Mouse (Mus musculus): ENCODE data around the gene Sipa1l1. TPM values are rescaled to one million over a fixed set of nuclear protein-coding genes. Genes with fewer than 3 reads are reported as not detected.

The Sipa1l1 gene
- polyA plus RNA-seq, 1 experiment from 2014 or later: 4.3 TPM

DNA sequence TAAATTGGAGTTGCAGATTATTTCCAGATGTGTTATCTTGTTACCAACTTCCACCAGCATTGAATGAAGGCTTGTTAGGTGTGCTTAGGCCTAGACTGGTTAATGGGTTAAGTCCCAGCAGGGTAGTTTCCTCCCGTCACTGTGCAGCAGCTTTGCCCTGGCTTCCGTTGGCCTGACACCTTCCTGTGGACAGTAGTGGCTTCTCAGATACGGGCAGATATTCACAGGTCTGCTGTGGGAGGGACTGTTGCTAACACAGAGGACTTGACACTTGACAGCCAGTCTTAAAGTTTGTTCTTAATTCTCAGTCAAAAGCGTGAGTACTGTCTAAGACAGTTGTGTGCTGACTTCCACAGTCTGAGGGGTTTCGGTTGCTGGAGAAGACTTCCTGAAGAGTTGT, 45.8 kb downstream of the Sipa1l1 start:
- Histone ChIP-seq H3K27ac (no peak overlapping the region), H3K4me2 (no peak overlapping the region), H3K36me3 (peaks cover 5% of the 10 kb centered on the region; the same call in 1 of the 2 replicates), H3K27me3 (no peaks in the 10 kb centered on the region), H3K4me3 (replicated peaks) (no peak overlapping the region), H3K9ac (no peak overlapping the region), H3K9me3 (replicated peaks) (no peaks in the 10 kb centered on the region), H3K4me1 (replicated peaks) (peaks cover 15% of the 10 kb centered on the region)
- no peak for ATAC-seq (ENCODE audit: low read depth)
- DNase-seq: no peak
- WGBS (ENCODE audit: insufficient replicate concordance): 28% methylated on average over 5 of the region's 5 CpGs

DNA sequence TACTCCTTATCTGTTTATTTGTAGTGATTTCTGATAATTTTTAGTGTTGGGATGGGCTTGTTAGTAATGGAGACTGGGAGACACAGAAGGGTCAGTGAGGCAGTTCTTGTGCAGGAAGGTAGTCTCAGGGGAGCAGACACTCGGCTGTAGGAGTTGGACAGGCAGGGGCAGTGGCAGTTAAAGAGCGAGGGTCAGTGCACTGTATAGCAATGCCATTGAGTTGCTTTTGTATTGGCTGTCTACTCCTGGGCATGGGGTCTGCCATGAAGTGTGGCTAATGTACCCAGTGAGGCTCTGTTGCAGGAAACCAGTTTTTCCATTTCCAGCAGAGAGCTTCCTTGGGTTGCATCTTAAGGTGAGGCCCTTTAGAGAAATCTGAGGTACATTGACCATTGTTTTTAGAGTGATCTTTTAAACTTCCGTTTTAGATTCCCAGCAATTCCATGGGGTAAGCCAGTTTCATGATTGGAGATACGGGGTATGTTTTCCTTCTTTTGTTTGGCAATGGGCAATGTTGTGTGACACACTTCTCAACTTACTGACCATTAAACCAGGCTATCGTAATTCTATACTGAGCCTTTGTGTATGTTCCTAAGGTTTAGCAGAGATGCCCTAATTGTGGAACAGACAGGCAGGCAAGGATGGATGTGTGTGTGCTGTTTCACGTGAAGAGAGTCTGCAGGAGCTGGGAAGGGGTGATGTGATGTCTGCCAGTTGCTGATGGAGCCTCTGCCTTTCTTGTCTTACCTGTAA, 47.9 kb downstream of the Sipa1l1 start:
- H3K4me1 ChIP-seq (replicated peaks): peaks cover 19% of the 10 kb centered on the region
- H3K27me3 ChIP-seq: no peaks in the 10 kb centered on the region
- H3K36me3 ChIP-seq: peaks cover 5% of the 10 kb centered on the region; the same call in 1 of the 2 replicates
- no peaks in the 10 kb centered on the region for H3K9me3 ChIP-seq (replicated peaks)
- 76% methylated on average over 6 of the region's 6 CpGs for WGBS (ENCODE audit: insufficient replicate concordance)
- H3K4me3 ChIP-seq (replicated peaks): no peak overlapping the region
- no peak overlapping the region for H3K4me2 ChIP-seq
- DNase-seq: no peak
- H3K27ac ChIP-seq: no peak overlapping the region
- no peak for ATAC-seq (ENCODE audit: low read depth)
- no peak overlapping the region for H3K9ac ChIP-seq

DNA sequence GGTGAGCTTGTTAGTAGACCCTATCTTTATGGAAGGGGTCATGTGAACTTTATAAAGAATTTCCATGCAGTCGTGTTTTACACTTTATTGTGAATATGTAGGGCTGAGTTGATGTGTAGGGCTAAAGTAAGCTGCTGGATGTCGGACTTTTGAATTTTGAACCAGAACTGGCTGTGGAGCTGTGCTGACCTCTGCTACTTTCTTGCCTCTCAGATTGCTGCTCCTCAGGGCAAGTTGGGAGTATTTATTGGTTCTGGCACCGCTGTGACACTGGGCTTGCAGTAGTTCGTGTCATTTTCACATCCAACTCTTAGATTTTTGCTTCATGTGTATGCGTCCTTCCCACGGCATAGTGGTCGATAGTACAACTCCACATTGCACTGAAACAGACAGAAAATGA, 49.1 kb downstream of the Sipa1l1 start:
- peaks cover 5% of the 10 kb centered on the region; the same call in 1 of the 2 replicates for H3K36me3 ChIP-seq
- WGBS (ENCODE audit: insufficient replicate concordance): 79% methylated on average over 7 of the region's 7 CpGs
- no peak overlapping the region for H3K4me3 ChIP-seq (replicated peaks)
- no peaks in the 10 kb centered on the region for H3K9me3 ChIP-seq (replicated peaks)
- DNase-seq (no peak), ATAC-seq (ENCODE audit: low read depth) (no peak)
- H3K9ac ChIP-seq: no peak overlapping the region
- no peak overlapping the region for H3K4me2 ChIP-seq
- no peak overlapping the region for H3K27ac ChIP-seq
- peaks cover 29% of the 10 kb centered on the region for H3K4me1 ChIP-seq (replicated peaks)
- no peaks in the 10 kb centered on the region for H3K27me3 ChIP-seq

DNA sequence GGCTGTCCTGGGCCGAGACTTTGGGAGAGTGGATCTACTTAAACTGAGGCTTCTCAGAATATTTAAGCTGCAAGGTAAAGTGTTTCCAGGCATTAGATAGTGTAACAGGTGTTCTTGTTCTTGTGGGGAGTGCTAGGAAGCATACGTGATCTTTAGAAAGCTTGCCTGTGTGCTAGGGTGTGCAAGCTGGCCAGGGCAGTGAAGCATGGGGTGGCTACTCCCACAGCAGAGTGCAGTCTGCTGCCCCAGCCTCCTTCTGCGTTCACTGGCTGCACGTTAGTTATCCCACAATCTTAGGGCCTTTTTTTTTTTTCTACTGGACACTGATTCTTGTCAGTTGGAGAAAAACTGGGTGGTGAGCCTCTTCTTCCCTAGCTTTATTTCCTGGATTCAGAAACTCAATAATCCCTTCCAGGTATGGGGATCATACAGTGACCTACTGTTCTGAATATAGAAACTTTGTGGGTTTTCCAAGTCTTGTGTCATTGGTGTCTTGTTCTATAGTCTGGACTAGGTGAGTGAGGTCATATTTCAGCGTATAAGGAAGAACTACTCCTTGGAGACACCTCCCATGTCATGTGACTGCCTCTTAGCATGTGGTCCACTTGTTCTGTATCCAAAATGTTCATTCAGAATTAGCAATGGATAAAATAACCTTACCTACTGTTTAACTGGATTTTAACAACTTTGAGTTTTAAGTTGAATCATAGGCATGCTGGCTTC, 51.4 kb downstream of the Sipa1l1 start:
- Histone ChIP-seq H3K4me3 (replicated peaks) (no peak overlapping the region), H3K27me3 (no peaks in the 10 kb centered on the region), H3K36me3 (no peaks in the 10 kb centered on the region), H3K27ac (no peak overlapping the region), H3K4me2 (no peak overlapping the region), H3K4me1 (replicated peaks) (peaks cover 45% of the 10 kb centered on the region), H3K9me3 (replicated peaks) (no peaks in the 10 kb centered on the region), H3K9ac (no peak overlapping the region)
- DNase-seq: no peak
- ATAC-seq (ENCODE audit: low read depth): no peak
- 59% methylated on average over 5 of the region's 5 CpGs for WGBS (ENCODE audit: insufficient replicate concordance)

DNA sequence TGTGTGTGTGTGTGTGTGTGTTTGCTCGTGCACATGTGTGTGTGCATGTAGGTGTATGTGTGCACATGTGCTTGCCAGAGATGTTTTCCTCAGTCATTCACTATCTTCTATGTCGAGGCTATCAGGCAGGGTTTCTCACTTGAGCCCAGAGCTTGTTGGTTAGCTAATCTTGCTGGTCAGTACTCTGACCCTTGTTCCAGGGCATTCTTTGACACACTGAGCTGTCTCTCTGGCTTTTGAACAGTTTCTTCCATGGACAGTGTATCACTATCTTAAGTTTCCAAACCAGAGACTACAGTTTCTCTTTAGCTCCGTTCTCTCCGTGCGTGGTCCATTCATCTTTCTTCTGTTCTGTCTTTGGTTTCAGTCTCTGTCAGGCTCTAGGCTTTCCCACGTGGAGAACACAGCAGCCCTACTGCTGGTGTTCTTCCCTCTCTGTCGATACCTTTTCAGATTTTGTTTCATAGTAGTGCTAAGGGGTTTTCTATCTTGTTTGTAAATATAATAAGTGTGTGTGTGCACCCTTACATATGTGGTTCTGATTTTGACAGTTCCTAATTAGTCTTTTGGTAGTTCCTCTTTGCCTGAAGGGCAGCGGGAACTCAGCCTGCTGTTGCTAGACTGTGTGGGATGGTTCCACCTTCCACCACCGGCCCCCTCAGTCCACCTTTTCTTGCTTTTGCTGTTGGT, 54.2 kb downstream of the Sipa1l1 start:
- Histone ChIP-seq H3K9ac (no peak overlapping the region), H3K36me3 (no peaks in the 10 kb centered on the region), H3K4me2 (peak overlapping the region; percentile 2; the same call in 1 of the 2 replicates), H3K27ac (peak overlapping the region; percentile 5; the same call in 1 of the 2 replicates), H3K4me1 (replicated peaks) (peaks cover 64% of the 10 kb centered on the region), H3K4me3 (replicated peaks) (no peak overlapping the region), H3K27me3 (no peaks in the 10 kb centered on the region), H3K9me3 (replicated peaks) (no peaks in the 10 kb centered on the region)
- ATAC-seq (ENCODE audit: low read depth) (no peak), DNase-seq (no peak)
- whole genome bisulfite sequencing (ENCODE audit: insufficient replicate concordance): 29% methylated on average over 9 of the region's 9 CpGs

DNA sequence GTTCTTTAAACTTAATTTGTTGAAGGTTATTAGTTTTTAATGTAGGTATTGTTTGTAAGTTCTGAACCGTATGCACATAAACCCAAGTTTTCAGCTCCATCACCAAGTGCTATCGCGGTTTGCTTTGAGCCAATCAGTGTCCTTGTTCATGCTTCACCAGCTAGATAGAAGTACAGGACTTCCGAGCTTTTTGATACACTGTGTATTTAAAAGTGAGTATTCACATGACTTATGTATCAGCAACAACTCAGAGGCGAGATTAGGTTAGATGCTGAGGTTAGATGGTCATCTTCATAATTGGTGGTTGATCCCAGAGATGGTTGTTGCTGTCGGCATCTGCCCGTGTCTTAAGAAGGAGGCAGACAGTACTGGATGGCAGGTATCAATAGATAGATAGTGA, 55.7 kb downstream of the Sipa1l1 start:
- H3K9ac ChIP-seq: no peak overlapping the region
- no peak overlapping the region for H3K4me2 ChIP-seq
- no peak overlapping the region for H3K4me3 ChIP-seq (replicated peaks)
- WGBS (ENCODE audit: insufficient replicate concordance): 63% methylated on average over 7 of the region's 7 CpGs
- DNase-seq (no peak), ATAC-seq (ENCODE audit: low read depth) (no peak)
- no peaks in the 10 kb centered on the region for H3K27me3 ChIP-seq
- H3K4me1 ChIP-seq (replicated peaks): peaks cover 59% of the 10 kb centered on the region
- no peak overlapping the region for H3K27ac ChIP-seq
- no peaks in the 10 kb centered on the region for H3K9me3 ChIP-seq (replicated peaks)
- no peaks in the 10 kb centered on the region for H3K36me3 ChIP-seq

DNA sequence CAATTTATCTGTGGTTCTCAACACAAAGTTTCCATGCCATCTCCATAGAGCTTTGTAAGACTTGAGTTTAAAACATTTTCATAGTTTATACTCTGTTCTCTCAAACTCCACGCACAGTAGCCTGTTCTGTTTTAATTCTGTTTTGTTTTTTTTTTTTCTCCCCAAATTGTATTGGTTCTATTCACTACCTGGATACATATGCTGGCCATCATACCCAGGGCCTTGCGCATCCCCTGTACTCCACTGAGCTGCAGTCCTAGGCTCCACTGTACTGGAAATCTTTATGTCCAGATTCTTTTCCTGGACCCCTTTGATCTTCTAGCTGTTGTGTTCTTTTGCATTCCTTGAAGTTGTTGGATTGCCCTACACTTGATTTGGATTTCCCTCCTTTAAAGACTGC, 56.2 kb downstream of the Sipa1l1 start:
- DNase-seq (no peak), ATAC-seq (ENCODE audit: low read depth) (no peak)
- no peak overlapping the region for H3K4me2 ChIP-seq
- no peaks in the 10 kb centered on the region for H3K36me3 ChIP-seq
- no peak overlapping the region for H3K9ac ChIP-seq
- H3K27ac ChIP-seq: peak overlapping the region; percentile 61
- 69% methylated on average over 2 of the region's 2 CpGs for WGBS (ENCODE audit: insufficient replicate concordance)
- no peaks in the 10 kb centered on the region for H3K9me3 ChIP-seq (replicated peaks)
- no peaks in the 10 kb centered on the region for H3K27me3 ChIP-seq
- peaks cover 62% of the 10 kb centered on the region for H3K4me1 ChIP-seq (replicated peaks)
- H3K4me3 ChIP-seq (replicated peaks): no peak overlapping the region

DNA sequence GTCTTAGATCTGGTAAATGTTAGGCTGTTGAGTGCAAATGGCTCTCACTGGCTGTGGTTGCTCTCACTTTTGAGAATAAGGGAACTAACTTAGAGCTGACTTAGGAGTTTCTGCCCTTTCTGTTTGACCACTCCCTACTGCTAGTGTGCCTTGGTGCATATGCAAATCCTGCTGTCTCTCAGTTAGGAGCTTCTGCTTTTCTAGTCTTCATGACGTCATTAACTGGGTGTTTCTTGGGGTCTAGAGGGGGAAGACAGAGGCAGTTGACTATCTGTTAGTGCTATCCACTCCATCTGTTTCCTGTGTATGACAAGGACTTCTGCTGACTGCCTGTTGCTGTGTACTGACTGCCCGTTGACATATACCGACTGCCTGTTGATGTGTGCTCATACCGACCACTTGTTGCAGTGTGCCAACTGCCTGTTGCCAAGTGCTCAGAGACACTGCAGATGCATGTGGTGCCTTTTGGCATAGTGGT, 56.7 kb downstream of the Sipa1l1 start:
- Histone ChIP-seq H3K9ac (no peak overlapping the region), H3K27ac (peak overlapping the region; percentile 69), H3K4me1 (replicated peaks) (peaks cover 66% of the 10 kb centered on the region), H3K9me3 (replicated peaks) (no peaks in the 10 kb centered on the region), H3K36me3 (no peaks in the 10 kb centered on the region), H3K4me3 (replicated peaks) (no peak overlapping the region), H3K4me2 (no peak overlapping the region), H3K27me3 (no peaks in the 10 kb centered on the region)
- DNase-seq (peak; percentile 39), ATAC-seq (ENCODE audit: low read depth) (peak; percentile 86)
- WGBS (ENCODE audit: insufficient replicate concordance): 6% methylated on average over 4 of the region's 4 CpGs

DNA sequence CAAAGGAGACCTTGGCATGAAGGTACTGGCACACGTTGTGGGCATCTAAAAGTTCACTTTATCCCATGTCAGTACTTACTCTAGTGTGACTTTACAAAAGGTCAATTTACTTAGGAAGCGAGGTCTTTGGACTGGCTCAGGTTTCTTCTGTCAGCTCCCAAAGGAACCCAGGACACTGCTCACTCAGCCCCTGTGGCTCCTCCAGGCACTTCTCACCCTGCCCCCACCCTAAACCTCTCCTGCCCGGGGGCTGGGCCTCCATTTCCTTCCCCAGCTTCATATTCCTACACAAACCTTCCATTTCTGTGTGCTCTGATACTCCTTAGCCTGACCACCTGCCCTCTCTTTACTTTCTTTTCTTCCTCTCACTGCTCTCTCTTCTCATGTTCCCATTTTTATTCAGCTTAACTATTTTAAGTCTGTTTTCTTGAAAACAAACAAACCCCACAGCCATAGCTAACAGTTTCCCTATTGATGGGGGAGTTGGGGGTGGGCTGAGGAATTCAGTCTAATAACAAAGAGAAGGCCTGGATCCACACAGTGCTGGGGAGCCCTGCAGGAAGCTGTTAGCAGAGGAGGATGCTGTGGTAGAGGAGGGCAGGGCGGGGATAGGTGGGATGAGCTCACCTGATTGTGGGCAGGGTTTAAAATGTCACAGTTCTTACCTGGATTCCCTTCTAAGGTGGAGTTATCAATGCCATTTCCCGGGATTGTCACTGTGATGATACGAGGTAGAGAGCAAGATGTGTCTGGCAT, 57.4 kb downstream of the Sipa1l1 start:
- Histone ChIP-seq H3K36me3 (no peaks in the 10 kb centered on the region), H3K4me2 (no peak overlapping the region), H3K27ac (peak overlapping the region; percentile 69), H3K9ac (no peak overlapping the region), H3K4me3 (replicated peaks) (no peak overlapping the region), H3K4me1 (replicated peaks) (peaks cover 73% of the 10 kb centered on the region), H3K9me3 (replicated peaks) (no peaks in the 10 kb centered on the region), H3K27me3 (no peaks in the 10 kb centered on the region)
- no peak for DNase-seq
- 0 out of 2 replicates have a peak, but pooled peaks have one; percentile 32 for ATAC-seq (ENCODE audit: low read depth)
- 36% methylated on average over 6 of the region's 6 CpGs for WGBS (ENCODE audit: insufficient replicate concordance)

DNA sequence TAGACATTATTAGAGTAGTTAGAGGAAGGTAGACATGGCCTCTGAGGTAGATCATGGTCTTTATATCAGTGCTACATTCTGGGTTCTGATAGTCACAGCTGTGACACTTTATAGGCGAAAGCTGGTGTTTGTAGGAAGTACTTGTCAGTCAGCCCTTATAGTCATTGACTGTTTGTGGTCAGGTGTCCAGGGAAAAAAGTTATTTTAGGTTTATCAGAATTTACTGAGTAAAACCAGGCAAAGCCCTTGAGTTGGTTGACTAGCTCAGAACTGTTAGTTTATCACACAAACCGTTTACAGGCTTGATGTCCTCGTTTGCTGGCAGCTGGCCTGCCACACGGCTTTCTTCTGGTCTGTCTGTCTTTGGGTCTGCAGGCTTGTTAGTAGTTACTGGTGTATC, 61.0 kb downstream of the Sipa1l1 start:
- 22% methylated on average over 4 of the region's 4 CpGs for WGBS (ENCODE audit: insufficient replicate concordance)
- H3K36me3 ChIP-seq: no peaks in the 10 kb centered on the region
- H3K27ac ChIP-seq: no peak overlapping the region
- ATAC-seq (ENCODE audit: low read depth) (no peak), DNase-seq (no peak)
- no peaks in the 10 kb centered on the region for H3K9me3 ChIP-seq (replicated peaks)
- H3K4me1 ChIP-seq (replicated peaks): peaks cover 77% of the 10 kb centered on the region
- no peak overlapping the region for H3K9ac ChIP-seq
- H3K27me3 ChIP-seq: no peaks in the 10 kb centered on the region
- H3K4me3 ChIP-seq (replicated peaks): no peak overlapping the region
- no peak overlapping the region for H3K4me2 ChIP-seq

DNA sequence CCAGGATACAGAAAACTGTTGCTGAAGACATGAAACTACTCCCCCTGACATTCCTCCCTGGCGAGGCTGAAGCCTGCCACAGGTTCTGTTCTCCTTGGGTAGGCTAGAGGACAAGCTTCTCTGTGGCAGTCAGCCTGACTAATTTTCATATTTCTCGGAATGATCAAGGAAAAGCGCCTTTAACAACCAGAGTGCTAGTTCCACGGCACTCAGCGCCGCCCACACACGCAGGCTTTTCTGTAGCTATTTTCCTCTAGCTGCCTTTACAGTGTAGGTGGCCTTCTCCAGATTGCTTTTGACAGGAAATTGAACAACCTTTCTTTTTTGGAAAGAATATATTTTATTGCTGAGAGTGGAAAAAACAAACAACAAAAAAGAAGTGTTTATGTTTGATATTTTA, 62.1 kb downstream of the Sipa1l1 start:
- 59% methylated on average over 7 of the region's 7 CpGs for WGBS (ENCODE audit: insufficient replicate concordance)
- H3K4me3 ChIP-seq (replicated peaks): no peak overlapping the region
- no peaks in the 10 kb centered on the region for H3K27me3 ChIP-seq
- no peak overlapping the region for H3K9ac ChIP-seq
- no peak for ATAC-seq (ENCODE audit: low read depth)
- H3K4me1 ChIP-seq (replicated peaks): peaks cover 67% of the 10 kb centered on the region
- no peak overlapping the region for H3K4me2 ChIP-seq
- no peak overlapping the region for H3K27ac ChIP-seq
- DNase-seq: no peak
- no peaks in the 10 kb centered on the region for H3K9me3 ChIP-seq (replicated peaks)
- H3K36me3 ChIP-seq: no peaks in the 10 kb centered on the region

Data from liver, embryonic 13.5 days (tissue).